Mouse (Mus musculus) cerebellum, postnatal 25 days (tissue): ENCODE results near the gene Agmat.

ENCODE experiments used
- DNase-seq, 2 experiments: peaks; one replicate each; pipeline ENCODE4 v3.0.0; 2021; ENCODE audit warnings: mixed read lengths in 2 of 2

The Agmat gene

DNA sequence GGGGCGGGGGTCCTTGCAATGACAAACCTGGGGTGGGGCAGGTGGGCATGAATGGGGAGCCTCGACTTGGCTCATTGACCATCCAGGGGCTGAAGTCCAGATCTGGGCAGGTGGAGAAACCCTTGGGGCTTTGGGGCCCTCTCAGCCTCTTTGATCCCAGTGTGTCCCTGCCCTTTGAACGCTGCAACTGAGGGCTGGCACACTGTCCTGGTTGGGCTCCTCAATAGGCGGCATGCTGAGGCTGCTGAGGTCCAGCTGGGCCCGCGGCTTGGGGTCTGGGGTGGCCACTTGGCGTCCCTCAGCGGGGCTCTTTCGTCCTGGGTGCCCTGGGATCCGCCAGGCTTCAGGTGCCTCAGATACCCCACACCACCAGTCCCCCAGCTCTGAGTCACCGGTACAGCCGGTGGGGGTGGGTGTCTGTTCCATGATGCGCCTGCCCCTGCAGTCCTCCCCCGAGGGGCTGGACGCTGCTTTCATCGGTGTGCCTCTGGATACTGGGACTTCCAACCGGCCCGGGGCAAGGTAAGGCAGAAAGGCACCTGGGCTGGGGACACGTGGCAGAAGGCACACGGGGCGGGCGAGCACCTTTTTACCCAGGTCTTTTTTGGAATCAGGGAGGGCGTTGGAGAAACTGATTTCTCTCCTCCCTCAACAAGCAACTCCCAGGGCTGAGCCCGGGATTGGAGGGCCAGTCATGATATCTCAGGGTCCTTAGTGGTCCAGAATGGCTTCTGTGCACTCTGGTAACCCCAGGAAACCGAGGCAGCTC is at the start of gene Agmat:
Agmat (plus strand) TSS at position 95 of the 769 bp plus-strand sequence.
- no peak for DNase-seq

- no peak for DNase-seq
These were observed 41.8 kb upstream of the Agmat start for GRCm38 (mm10) chr4:141704625-141705024.

GRCm38 (mm10) chr4:141705331-141705730 is 41.1 kb upstream of the Agmat start:
- DNase-seq, result peak in 1 of 2 experiments; percentile 43

DNA sequence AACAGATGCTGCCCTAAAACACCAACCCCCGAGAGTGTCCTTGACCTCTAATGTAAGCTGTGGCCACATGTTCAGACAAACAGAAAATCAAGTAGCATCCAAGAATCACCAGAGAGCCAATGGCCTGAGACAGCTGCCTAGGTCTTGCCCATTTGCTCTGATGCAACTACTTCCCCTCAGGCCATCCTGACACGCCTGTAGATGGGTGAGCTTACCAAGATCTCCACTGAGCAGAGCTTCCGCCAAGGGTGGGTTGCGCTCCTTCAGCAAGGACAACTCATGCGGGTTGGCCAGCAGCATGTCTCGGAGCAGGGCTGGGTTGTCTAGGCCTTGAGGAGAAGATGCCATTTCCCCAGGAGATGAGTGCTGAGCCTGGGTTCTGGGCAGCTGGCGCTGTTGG is 38.5 kb upstream of the Agmat start:
- no peak for DNase-seq

DNA sequence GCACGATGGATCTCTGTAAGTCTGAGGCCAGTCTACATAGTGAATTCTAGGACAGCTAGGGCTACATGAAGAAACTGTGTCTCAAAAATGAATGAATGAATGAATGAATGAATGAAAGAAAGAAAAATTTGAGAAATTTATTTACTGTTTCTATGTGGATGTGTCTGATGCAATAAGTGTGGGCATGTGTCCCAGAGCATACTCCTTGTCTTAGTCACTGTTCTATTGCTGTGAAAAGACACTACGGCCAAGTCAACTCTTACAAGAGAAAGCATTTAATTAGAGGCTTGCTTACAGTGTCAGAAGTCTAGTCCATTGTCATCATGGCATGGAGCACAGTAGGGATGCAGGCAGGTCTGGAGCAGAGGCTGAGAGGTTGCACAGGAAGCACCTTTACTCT is 37.5 kb upstream of the Agmat start:
- no peak for DNase-seq

DNA sequence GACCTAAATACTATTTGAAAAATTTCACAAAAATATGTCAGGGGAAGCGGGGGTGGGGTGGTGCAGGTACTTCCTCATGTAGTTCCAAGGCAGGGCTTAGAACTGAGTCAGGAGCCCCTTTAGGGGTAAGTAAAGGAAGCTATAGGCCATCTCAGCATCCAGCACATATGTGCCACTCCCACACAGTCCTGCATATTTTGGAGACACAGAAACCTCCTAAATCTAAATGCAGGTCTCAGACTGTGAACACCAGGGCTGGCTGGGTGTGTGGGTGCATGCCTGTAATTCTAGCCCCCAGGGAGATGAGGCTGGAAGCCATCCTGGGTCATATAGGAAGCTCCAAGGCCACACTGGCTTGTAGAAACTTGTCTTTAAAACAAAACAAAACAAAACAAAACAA is 35.2 kb upstream of the Agmat start:
- no peak for DNase-seq

DNA sequence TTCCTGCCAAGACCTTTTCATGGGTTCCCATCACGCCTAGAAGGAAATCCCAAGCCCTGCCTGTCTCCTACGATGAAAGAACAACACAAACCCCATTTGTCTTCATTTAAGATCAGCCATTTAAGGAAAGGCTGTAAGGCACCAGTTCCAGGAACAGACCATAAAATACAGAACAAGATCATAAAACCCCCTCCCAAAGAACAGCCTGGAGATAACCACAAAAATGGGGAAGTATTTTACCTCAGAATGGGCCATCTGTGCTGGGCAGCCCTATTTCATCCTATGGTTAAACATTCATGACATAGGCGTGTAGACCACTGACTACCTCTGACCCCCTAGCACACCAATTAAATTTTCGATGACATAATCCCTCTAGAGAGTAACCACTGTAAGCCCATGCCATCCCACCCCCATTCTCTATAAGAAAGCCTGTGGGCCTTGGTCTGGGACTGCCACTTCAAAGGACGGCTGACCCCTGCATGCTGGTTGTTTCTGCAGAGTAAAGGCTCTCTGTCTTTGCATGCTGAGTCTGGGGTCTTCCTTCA is 32.8 kb upstream of the Agmat start:
- no peak for DNase-seq

GRCm38 (mm10) chr4:141715027-141715426 is 31.4 kb upstream of the Agmat start:
- no peak for DNase-seq

GRCm38 (mm10) chr4:141717633-141718032 is 28.8 kb upstream of the Agmat start:
- no peak for DNase-seq

DNA sequence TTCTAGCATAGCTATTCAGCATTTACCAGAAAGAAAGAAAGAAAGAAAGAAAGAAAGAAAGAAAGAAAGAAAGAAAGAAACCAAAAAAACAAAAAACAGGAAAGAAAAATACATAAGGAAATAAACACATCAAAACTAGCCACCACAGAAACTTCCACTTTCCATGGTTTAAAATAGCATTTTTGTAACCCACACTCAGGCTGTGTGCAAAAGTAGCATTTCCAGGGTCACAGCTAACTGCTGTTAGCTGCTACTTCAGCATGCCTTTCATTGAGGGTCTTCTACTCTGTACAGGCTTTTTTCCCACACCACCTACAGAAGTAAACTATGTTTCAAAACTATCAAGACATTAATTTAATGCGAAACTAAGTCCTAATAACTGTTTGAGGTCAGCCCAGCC is 27.2 kb upstream of the Agmat start:
- no peak for DNase-seq

DNA sequence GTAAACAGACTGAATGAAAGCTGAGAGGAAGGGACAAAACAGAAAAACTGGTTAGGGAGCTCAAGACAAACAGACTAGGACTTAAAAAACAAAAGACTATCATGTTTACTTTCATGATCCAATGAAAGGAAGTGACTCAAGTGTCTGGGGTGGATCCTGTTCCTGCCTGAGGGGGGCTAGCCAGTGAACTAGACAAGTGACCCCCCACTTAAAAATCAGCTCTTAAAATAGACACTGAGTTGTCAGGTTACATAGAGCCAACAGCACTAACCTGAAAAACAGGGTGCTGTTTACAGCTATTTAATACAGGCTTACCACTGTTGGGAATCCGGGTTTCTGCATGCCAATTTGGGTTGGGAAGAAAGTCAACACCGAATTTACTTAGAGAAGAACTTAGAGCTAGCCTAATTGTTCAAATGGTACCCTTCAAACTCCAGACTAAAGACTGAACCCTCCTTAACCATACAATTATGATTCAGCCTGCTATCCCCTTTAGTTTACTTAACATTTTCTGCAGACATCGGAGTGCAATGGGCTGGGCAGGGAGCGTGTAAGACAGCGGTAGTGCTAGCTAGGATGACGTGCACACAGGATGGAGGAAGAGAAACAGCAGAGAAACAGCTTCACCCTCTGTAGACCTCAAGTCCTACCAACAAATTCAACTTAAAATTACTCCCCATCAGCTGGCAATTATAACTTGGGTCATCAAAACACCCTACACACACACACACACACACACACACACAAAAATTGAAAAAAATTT is 25.5 kb upstream of the Agmat start:
- DNase-seq, result no peak

- DNase-seq, result no peak
These were observed 24.5 kb upstream of the Agmat start for GRCm38 (mm10) chr4:141721961-141722360.

DNA sequence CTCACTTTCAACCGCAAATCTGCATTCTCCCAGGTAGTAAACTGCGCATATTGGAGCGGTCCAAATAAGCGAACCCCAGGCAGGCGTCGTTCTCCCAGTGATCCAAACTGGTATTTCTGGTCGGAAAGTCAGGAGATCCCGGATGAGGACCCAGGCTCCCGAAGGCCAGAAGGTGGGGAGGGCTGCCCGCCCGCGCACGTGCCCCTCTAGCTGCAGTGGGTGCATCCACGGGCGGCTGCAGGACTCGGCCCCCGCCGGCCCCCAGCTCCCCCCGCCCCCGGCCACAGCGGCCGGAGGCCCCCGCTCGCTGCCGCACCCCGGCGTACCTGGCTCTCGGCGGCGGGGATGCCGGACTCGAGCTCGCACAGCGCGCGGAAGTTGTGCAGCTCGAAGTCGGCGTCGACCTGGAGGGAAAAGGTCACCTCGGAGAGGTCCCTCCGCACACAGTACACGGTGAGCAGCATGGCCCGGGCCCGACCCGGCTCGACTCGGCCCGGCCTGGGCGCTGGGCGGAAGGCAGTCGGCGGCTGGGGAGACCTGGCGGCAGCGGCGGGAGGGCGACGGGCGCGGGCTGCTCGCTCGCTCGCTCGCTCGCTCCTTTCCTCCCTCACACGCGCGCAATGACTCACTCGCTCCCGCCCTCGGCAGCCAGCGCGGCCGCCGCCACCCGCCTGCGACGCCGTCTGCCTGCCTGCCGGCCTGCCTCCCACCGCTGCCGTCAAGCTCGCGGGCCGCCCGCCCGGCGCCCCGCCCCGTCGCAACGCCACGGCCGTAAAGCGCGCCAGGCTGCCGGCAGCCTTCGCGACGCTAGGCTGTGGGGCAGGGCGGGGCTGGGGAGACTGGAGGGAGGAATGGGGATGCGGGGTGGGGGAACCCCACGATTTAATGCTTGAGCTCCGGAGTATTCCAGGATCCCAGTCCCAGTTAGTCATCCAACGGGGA is 23.5 kb upstream of the Agmat start, which contains the start of gene Ddi2:
Ddi2 (minus strand) TSS at position 689 of the 942 bp plus-strand sequence.
- peak; percentile 96 to 98 for DNase-seq

DNA sequence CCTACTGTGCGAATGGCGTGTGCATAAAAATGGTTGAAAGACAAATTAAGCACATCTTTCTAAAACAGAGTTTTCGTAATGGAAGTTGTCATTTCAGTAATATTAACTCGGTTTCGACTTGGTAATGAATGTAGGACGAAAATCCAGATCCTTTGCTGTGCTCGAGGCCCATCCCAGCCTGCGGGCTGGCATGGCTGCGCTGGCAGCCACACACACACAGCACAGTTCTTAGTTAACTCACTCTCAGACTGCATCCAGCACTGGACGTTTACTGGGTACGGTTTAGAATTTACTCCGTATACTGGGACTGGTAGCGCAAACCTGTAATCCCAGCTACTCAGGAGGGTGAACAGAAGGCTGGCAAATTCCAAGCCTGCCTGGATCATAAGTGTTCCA is 22.8 kb upstream of the Agmat start:
- DNase-seq, result peak in 1 of 2 experiments; percentile 45

DNA sequence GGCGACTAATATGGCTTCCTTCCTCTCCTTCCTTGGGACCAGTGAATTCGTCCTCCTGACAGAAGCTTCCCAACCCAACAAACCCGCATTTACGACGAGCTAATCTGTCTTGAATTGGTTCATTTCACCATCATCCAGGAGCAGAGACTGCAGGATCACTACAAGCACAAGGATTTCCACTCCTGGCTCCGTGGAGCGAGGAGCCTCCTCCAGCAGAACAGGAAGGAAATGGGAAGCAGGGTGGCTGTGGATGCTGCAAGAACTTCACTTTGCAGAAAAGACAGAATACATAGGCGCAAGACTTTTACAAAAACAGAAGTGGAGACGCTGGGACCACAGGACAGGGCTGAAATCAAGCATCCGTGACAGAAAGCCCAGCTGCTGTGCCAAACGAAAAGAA is 21.9 kb upstream of the Agmat start:
- DNase-seq, result no peak

DNA sequence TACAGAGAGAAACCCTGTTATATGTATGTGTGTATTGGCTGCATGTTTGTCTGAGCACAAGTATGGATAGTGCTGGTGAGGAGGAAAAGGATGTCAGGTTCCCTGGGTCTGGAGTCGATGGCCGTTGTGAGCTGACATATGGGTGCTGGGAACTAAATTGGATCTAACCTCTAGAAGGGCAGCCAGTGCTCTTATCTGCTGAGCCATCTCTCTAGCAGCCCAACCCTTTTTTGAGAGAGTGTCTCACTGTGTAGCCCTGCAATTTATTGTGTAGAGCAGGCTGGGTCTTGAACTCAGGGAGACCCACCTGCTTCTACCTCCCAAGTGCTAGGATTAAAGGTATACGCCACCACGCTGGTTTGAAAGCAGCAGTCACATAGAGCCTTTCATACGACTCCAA is 21.2 kb upstream of the Agmat start:
- no peak for DNase-seq

GRCm38 (mm10) chr4:141725738-141726137 is 20.7 kb upstream of the Agmat start:
- no peak for DNase-seq

- no peak for DNase-seq
These were observed 17.2 kb upstream of the Agmat start for GRCm38 (mm10) chr4:141729266-141729665.

- DNase-seq, result no peak
These were observed 16.1 kb upstream of the Agmat start for GRCm38 (mm10) chr4:141730401-141730800.

GRCm38 (mm10) chr4:141731766-141732165 is 14.7 kb upstream of the Agmat start:
- DNase-seq, result no peak

DNA sequence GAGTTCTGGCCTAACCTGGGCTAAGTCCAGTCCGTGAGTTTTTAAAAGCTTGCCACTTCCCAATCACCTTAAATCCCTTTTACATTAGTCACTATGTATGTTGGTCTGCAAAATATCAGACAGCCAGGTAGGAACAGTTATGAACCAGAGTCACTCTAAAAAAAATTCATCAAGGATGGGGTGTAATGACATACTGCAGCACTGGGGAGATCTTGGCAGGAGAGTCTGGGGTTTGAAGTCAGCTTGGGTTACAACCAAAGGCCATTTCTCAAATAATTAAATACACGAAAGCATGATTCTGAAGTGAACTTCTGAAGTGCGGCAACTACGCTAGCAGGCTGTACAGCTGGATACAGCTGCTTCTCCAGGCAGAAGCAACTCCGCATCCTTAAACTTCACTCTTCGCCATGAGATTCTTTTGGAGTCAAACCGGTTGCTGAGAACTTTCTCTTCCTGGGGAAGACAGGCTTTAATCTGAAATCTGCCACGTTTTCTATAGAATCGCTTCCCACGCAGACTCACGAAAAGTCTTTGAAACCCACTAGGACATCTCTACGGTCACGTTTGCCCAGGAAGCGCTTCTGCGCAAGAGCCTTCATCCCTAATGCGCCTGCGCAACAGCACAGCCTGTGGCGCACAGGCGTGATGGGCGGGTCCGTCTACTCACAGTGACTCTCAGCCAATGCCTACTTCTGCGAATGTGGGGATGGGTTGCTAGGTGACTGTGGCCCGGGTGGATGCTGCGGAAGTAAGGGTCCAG is 11.8 kb upstream of the Agmat start:
- peak; percentile 87 to 94 for DNase-seq

DNA sequence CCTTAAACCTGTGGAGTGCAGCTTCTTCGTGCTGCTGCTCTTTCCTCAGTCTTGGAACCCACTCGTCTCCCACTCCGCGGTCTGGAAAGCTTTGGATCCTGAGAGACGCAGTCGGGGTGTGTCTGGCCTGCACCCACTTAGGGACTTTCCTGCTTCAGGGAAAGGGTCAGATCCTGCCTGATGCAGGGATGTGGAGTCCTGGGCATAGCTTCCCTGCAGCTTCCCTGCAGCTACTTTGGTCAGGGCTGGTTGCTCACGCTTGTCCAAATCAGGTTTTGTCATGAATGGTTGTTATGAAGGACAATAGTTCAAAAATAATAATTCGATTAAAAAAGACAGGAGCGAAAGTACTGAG is 11.3 kb upstream of the Agmat start:
- no peak for DNase-seq
